Mouse (Mus musculus) stomach, postnatal 0 days (tissue): ENCODE measurements around the gene Gm28374. TPM values are rescaled to one million over a fixed set of nuclear protein-coding genes. Genes with fewer than 3 reads are reported as not detected.

Experiments used
- ATAC-seq: fragments of 200-750 bp; cut with Nextera tagmentation; 2 replicates; pipeline ENCODE4 v1.8.0; 2017; ENCODE audit not compliant: low FRiP score, low TSS enrichment
- DNase-seq: peaks from one replicate; pipeline ENCODE4 v3.0.0-alpha.2; 2016; ENCODE audit warnings: low spot score
- H3K27ac ChIP-seq: fragments of 300-500 bp; sonication (generic); replicated peaks from 2 replicates; pipeline ENCODE4 v1.5.1; 2014; ENCODE audit warnings: mild to moderate bottlenecking, control low read depth
- H3K27me3 ChIP-seq: fragments of 300-500 bp; sonication (generic); 2 replicates; pipeline ENCODE4 v1.6.1; 2014; ENCODE audit warnings: low read length; ENCODE audit not compliant: control insufficient read depth, insufficient read depth
- H3K36me3 ChIP-seq: fragments of 300-500 bp; sonication (generic); 2 replicates; pipeline ENCODE4 v1.6.1; 2014; ENCODE audit warnings: low read length, mixed read lengths; ENCODE audit not compliant: control insufficient read depth, insufficient read depth
- H3K4me1 ChIP-seq: fragments of 300-500 bp; sonication (generic); replicated peaks from 2 replicates; pipeline ENCODE4 v1.6.1; 2014; ENCODE audit warnings: antibody characterized with exemption; ENCODE audit not compliant: control insufficient read depth, insufficient read depth
- H3K4me2 ChIP-seq: fragments of 300-500 bp; sonication (generic); replicated peaks from 2 replicates; pipeline ENCODE4 v1.6.1; 2014; ENCODE audit warnings: low read depth, mild to moderate bottlenecking, control low read depth, moderate library complexity
- H3K4me3 ChIP-seq: fragments of 300-500 bp; sonication (generic); 2 replicates; pipeline ENCODE4 v1.5.1; 2014; ENCODE audit warnings: low read depth, low read length, control low read depth
- H3K9ac ChIP-seq: fragments of 300-500 bp; sonication (generic); 2 replicates; pipeline ENCODE4 v1.6.1; 2014; ENCODE audit warnings: mild to moderate bottlenecking, low read length, control low read depth, mixed read lengths
- H3K9me3 ChIP-seq: fragments of 300-500 bp; sonication (generic); 2 replicates; pipeline ENCODE4 v1.6.1; 2016; ENCODE audit warnings: low read length; ENCODE audit not compliant: control insufficient read depth
- CTCF ChIP-seq: IDR thresholded peaks from 2 replicates; pipeline ENCODE4 v1.5.1; 2016; ENCODE audit warnings: antibody characterized with exemption, low read depth, mild to moderate bottlenecking, moderate library complexity
- EP300 ChIP-seq: optimal IDR thresholded peaks from 2 replicates; pipeline ENCODE3; 2016; ENCODE audit warnings: antibody characterized with exemption
- WGBS: fragments of 180-500 bp; shearing (Covaris S2); extraction: QIAGEN DNeasy Blood & Tissue Kit; methylation state at CpG from one replicate; pipeline ENCODE4 v1.1.7; 2014; 5-methylcytosine and 5-hydroxymethylcytosine counted together
- polyA plus RNA-seq: library from polyadenylated mRNA; unstranded; fragments of >200 nt; fragmentation: Nextera tagmentation; extraction: Ambion mirVana; gene quantifications from 2 replicates; pipeline ENCODE4 v1.2.1, GENCODE M21; 2015

Gene Gm28374
- polyA plus RNA-seq, 1 experiment from 2014 or later: 0.52 TPM

GRCm38 (mm10) chr19:6048681-6049410 lies 33.2 kb downstream of the Gm28374 start:
- Histone ChIP-seq H3K9ac (no peak overlapping the region), H3K9me3 (no peaks in the 10 kb centered on the region)
- 85% methylated on average over 11 of the region's 11 CpGs for WGBS

GRCm38 (mm10) chr19:6047899-6048166 lies 34.2 kb downstream of the Gm28374 start:
- Histone ChIP-seq H3K4me2 (peak overlapping the region; percentile 87), H3K27ac (peak overlapping the region; percentile 98; the same call in 1 of the 2 replicates), H3K9ac (peak overlapping the region; percentile 82), H3K27me3 (no peaks in the 10 kb centered on the region), H3K9me3 (no peaks in the 10 kb centered on the region), H3K36me3 (peaks cover 37% of the 10 kb centered on the region), H3K4me3 (peak overlapping the region; percentile 82), H3K4me1 (0 out of 2 replicates have a peak, but pooled peaks cover 2% of the 10 kb centered on the region)
- no peak for TF ChIP-seq EP300
- TF ChIP-seq CTCF: no peak
- WGBS: 74% methylated on average over 8 of the region's 8 CpGs
- ATAC-seq: no peak; the same call in 1 of the 2 replicates
- DNase-seq: no peak

More at GRCm38 (mm10) chr19:6048681-6049410, 33.2 kb downstream of the Gm28374 start:
- no peak for DNase-seq
- Histone ChIP-seq H3K4me3 (no peak overlapping the region), H3K27ac (no peak overlapping the region), H3K36me3 (peaks cover 39% of the 10 kb centered on the region), H3K4me2 (no peak overlapping the region), H3K27me3 (no peaks in the 10 kb centered on the region), H3K4me1 (0 out of 2 replicates have a peak, but pooled peaks cover 2% of the 10 kb centered on the region)
- TF ChIP-seq CTCF (no peak), EP300 (no peak)
- ATAC-seq: no peak

- TF ChIP-seq EP300: no peak
- TF ChIP-seq CTCF: peak; percentile 24; the same call in 1 of the 2 replicates
- WGBS: under 1% methylated on average over 44 of the region's 44 CpGs
- no peak for DNase-seq
- Histone ChIP-seq H3K27me3 (no peaks in the 10 kb centered on the region), H3K9ac (peak overlapping the region; percentile 82), H3K27ac (peak overlapping the region; percentile 98), H3K36me3 (peaks cover 33% of the 10 kb centered on the region), H3K4me1 (0 out of 2 replicates have a peak, but pooled peaks cover 2% of the 10 kb centered on the region), H3K4me3 (peak overlapping the region; percentile 82), H3K9me3 (no peaks in the 10 kb centered on the region), H3K4me2 (peak overlapping the region; percentile 87)
- ATAC-seq: peak; percentile 52
These were observed 34.7 kb downstream of the Gm28374 start for GRCm38 (mm10) chr19:6047154-6047898.

GRCm38 (mm10) chr19:6046294-6047153 lies 35.5 kb downstream of the Gm28374 start, which contains the start of gene Syvn1:
TSS of gene Syvn1 (plus strand) at chr19:6046576.
- TF ChIP-seq EP300 (peak; percentile 59), CTCF (peak; percentile 22)
- under 1% methylated on average over 65 of the region's 65 CpGs for WGBS
- ATAC-seq (peak; percentile 91), DNase-seq (peak; percentile 92)
- Histone ChIP-seq H3K27ac (peak within 1 kb of the TSS; percentile 98), H3K9ac (peak within 1 kb of the TSS; percentile 82), H3K9me3 (no peaks in the 10 kb centered on the region), H3K4me3 (peak within 1 kb of the TSS; percentile 82), H3K4me2 (peak within 1 kb of the TSS; percentile 87), H3K27me3 (no peaks in the 10 kb centered on the region), H3K36me3 (peaks cover 27% of the 10 kb centered on the region), H3K4me1 (0 out of 2 replicates have a peak, but pooled peaks cover 2% of the 10 kb centered on the region)

- peak overlapping the region; percentile 87 for H3K4me2 ChIP-seq
- H3K27ac ChIP-seq: peak overlapping the region; percentile 98
- DNase-seq (no peak), ATAC-seq (peak; percentile 21; the same call in 1 of the 2 replicates)
- peak overlapping the region; percentile 82 for H3K4me3 ChIP-seq
- H3K36me3 ChIP-seq: peaks cover 19% of the 10 kb centered on the region
- TF ChIP-seq CTCF: peak; percentile 52
- no peak for TF ChIP-seq EP300
- WGBS: 10% methylated on average over 20 of the region's 20 CpGs
- 0 out of 2 replicates have a peak, but pooled peaks cover 2% of the 10 kb centered on the region for H3K4me1 ChIP-seq
- no peaks in the 10 kb centered on the region for H3K9me3 ChIP-seq
- H3K9ac ChIP-seq: peak overlapping the region; percentile 79
- no peaks in the 10 kb centered on the region for H3K27me3 ChIP-seq
These were observed 36.4 kb downstream of the Gm28374 start for GRCm38 (mm10) chr19:6045366-6046293.
